Mouse (Mus musculus) right cerebral cortex, postnatal 36 days (tissue): ENCODE results near the gene Casp9.

Experiments used
- DNase-seq, 2 experiments: peaks; one replicate each; pipeline ENCODE4 v3.0.0; 2022; ENCODE audit warnings: low spot score in 2 of 2, mixed read lengths in 1 of 2

Casp9 gene

GRCm38 (mm10) chr4:141781201-141781985, 12.0 kb upstream of the Casp9 start:
- DNase-seq: no peak

- DNase-seq: no peak
These were observed 8.6 kb upstream of the Casp9 start for GRCm38 (mm10) chr4:141784835-141785234.

DNA sequence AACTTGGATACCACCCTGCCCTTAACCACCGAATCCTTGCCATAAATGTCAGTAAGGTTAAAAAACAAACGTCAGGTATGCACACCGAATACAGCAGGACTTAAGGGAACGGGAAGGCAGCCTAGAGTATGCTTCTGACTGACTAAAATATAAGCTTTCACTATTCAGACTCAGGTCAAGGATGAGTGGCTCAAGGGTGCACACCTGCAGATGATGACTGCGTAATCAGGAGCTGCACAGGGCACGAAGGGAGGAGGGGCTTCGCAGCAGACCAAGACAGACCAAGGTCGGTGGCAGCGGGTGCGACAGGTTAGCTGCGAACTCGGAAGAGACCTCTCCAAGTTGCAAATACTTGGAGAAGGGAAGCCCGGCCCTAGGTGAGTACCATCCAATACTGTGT, 7.3 kb upstream of the Casp9 start:
- no peak for DNase-seq

DNA sequence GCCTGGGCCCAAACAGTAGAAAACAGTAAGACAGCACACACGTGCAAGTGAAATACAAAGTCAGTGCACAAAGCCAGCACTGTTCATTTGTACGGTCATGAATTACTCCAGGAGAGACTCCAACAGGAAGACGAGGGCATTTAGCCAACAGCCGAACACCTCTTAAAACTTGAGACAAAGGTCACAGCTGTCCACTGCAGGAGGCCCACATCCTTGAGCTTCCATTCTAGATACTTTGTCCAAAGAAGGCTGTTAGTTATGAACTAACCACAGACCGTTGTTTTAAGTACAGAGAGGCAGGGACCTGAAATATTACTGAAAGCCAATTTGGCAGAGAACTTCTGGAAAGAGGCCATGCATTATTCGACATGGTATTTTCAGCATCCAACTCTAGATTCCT, 6.4 kb upstream of the Casp9 start:
- no peak for DNase-seq

DNA sequence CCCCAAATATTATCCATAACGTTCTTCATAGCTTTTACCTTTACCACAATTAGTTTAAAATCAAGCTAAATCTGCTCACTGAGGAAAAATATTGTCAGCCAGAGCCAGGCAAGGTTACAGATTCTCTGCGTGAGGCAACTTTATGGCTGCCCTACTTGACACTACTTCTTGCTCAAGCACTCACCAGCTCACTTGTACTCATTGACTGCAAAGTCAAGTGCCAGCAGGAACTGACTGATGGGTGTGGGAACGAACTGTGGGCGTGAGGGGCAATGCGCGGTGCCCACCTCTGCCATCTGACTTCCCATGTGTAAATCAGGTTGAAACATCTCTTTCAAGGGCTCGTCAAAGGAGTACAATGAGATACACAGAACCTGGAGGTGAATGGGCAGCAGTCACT, 6.0 kb upstream of the Casp9 start:
- DNase-seq: no peak

GRCm38 (mm10) chr4:141789564-141790218, 3.7 kb upstream of the Casp9 start:
- no peak for DNase-seq

DNA sequence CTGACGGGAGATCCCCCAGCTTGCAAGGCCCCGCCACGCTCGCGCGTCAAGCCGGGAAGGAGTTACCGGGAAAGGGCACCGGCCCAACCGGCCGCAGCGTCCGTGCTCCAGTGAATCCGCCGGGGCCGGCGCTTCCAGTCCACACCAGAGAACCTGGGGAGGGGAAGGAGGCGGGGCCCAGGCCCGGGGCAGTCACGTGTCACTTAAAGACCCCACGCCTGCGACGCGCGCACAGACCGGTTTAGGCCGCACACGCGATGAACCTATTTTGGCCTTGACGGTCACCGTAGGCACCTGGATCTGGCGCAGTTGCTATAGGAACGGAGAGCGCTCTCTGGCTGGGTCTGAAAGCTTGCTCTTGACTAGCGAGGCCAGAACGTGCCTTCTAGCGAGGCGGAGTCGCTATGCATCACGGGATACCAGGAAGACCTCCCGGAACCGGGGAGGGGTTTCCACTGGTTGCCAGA, 2.9 kb upstream of the Casp9 start, which contains the start of gene Dnajc16:
Gene Dnajc16, minus strand, starts transcription at position 408 of the 467 bp plus-strand sequence.
- peak; percentile 98 to 99 for DNase-seq

- DNase-seq: no peak
These were observed 1.9 kb upstream of the Casp9 start for GRCm38 (mm10) chr4:141791486-141791885.

- no peak for DNase-seq
These were observed 1.5 kb upstream of the Casp9 start for GRCm38 (mm10) chr4:141791951-141792350.

GRCm38 (mm10) chr4:141792554-141793281, 694 bp upstream of the Casp9 start:
- DNase-seq: no peak

DNA sequence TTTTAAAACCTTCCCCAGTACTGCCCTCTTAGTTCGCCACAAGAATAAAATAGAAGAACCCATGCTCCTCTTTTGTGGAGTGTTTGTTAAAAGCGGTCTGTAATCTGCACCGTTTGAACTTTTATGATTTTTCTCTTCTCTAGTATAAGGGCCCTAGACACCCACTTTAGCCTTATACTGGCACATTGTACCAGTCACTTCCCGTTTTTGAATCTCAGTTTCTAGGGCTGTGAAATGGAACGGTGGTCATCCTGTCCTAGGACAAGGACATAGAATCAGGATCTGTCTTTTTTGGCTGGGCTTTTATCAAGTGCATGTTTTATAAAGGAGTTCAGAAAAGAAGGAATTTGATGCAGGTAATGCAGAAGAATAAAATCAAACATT, 732 bp downstream of the Casp9 start:
- DNase-seq: no peak

GRCm38 (mm10) chr4:141796356-141796755, 2.9 kb downstream of the Casp9 start:
- DNase-seq: no peak

DNA sequence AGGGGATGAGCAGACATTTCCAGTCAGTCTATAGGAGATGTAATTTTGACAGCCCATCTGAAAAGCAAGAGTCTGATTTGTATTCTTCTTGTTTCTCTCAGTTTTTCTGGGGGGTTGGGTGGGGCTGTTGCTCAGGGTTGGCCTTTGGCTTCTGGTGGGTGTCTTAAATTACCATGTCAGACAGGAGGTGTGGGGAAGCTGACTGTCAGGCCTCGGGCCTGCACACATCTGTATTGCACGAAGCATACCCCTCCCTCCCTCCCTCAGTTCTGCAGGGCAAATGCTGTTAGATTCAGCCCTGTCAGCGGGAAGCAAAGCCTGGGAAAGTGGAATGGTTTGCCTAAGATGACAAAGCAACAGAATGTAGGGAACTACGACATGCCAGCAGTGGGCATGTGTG, 3.5 kb downstream of the Casp9 start:
- no peak for DNase-seq

GRCm38 (mm10) chr4:141797545-141797944, 4.1 kb downstream of the Casp9 start:
- no peak for DNase-seq

DNA sequence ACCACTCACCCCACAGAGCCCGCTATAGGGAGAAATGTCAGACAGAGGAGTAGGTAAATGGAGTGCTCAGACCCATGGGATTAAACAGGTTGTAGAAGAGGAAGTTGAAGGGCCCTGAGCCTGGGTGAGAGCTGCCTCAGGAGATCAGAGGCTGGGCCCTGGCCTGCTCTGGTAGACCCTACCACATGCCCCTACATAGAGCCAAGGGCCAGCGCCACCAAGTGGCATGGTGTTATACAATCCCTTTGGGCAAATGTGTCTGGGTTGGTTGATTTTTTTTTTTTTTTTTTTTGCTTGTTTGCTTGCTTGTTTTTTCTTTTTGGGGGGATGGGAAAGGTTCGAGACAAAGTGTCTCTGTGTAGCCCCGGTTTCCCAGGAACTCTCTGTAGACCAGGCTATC, 10.7 kb downstream of the Casp9 start:
- DNase-seq: no peak

DNA sequence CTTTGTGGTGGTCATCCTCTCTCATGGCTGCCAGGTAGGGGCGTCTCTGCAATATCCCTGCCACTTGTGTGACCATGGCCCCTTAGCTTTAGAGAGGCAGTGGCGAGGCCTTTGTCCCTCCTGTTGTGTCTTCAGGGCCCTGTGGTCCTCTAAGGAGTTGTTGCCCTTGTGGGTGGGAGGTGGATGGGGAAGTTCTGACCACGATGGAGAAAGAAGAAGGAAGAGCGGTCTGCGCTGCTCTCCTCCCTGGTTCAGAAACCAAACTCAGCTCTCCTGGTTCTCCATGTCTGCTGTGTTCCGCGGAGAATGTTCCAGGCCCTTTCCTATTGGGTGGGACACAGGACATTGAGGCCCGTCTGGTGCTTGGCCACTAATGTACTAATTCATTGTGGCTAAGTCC, 12.5 kb downstream of the Casp9 start:
- DNase-seq: no peak

DNA sequence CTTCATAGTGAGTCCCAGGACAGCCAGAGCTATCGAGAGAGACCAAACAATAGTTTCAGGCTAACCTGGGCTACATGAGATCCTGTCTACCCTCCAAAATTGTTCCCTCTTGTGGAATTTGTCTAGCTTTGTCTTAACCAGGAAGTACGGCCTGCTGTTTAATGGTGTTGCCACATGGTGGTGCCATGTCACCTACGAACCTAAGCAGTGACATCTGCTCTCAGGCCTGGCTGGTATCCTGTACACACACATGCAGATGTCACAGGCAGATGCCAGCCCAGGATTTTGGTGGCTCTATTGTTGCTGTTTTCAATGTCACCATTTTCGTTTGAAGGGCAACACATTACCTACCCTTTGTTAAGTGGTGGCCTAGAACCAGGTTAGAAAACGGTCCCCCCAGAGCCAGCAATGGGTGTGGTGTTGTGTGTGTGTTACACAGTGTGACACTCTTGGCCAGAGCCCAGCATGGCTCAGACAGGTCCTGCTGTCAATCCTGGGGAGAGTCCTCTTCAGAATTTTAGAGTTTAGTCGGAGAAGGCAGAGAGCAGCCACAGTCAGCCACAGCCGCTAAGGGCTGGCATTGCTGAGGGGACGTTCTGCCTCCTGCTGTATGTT, 16.5 kb downstream of the Casp9 start:
- no peak for DNase-seq

DNA sequence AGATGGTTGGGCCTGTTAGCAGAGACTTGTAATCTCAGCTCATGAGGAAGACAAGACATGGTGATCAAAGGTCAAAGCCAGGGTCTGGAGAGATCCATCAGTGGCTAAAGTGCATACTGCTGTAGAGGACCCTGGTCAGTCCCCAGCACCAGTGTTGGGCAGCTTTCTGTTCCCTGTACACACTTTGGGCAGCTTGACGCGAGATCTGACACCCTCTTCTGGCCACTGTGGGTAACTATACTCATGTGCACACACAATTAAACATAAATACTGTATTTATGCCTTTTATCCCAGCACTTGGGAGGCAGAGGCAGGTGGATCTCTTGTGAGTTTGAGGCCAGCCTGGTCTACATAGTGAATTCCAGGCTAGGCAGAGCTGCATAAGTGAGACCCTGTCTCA, 17.6 kb downstream of the Casp9 start:
- DNase-seq: no peak

DNA sequence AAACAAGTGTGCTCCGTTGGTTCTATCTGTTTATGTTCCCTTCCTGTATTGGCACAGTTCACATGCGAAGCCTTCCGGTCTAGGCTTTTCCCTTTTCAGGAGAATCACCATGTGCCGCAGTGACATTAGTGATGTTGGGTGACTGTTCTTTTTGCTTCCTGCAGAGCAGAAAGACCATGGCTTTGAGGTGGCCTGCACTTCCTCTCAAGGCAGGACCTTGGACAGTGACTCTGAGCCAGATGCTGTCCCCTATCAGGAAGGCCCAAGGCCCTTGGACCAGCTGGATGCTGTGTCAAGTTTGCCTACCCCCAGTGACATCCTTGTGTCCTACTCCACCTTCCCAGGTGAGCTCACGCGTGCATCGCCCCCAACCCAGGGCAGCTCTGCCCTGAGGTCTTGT, 18.0 kb downstream of the Casp9 start:
- no peak for DNase-seq

DNA sequence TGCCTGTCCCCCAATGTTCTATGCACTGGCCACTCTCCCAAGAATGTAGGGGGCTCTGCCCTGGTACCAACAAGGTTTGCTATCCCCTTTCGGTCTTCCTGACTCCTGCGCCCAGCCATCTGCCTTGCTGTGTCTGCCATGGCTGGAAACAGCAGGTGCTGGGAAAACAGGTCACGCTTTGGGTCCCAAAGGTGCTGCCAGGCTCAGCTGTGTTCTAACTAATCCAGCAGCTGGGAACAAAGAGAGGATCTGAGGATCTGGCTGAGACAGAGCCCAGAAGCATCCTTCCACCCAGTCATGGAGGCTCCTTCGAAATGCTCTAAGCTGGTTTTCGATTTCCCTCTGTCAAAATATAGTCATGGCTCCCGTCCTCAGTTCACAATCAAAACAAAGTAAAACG, 22.9 kb downstream of the Casp9 start:
- no peak for DNase-seq

GRCm38 (mm10) chr4:141816776-141817655, 23.6 kb downstream of the Casp9 start:
- DNase-seq: no peak
